Mouse (Mus musculus) bone marrow macrophage, adult 2 months (primary cell): ENCODE data around the gene Slc41a2.

Source experiments
- CTCF ChIP-seq: IDR thresholded peaks from 2 replicates; pipeline ENCODE4 v1.5.1; 2012; ENCODE audit warnings: low read depth, mild to moderate bottlenecking, low read length, moderate library complexity
- POLR2A ChIP-seq: IDR thresholded peaks from 2 replicates; pipeline ENCODE4 v1.6.1; 2012; ENCODE audit warnings: mild to moderate bottlenecking, low read depth, low read length, borderline replicate concordance

DNA sequence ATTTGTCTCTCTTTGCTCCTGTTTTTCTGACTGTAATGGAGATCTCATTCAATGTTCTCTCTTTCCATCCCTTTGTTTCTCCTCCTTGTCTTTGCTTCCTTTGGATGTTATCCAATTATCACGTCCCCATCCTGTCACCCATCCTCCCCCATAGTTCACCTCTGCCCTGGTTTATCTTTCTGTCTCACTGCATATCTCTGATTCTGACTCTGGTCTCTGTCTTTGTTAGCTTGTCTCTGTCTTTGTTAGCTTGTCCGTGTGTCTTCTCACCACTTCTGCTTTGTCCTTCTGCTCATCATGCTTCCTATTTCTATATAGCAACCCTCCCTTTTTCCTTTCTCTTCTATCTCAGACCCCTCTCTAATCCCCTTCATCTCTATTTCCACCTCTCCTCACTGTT, 45.3 kb upstream of the Slc41a2 start:
- TF ChIP-seq CTCF (no peak), POLR2A (no peak)
